Mouse (Mus musculus) liver, embryonic 13.5 days (tissue): ENCODE results near the gene Pdss2. TPM values are rescaled to one million over a fixed set of nuclear protein-coding genes. Genes with fewer than 3 reads are reported as not detected.

Experiments
- ATAC-seq: fragments of 200-750 bp; cut with Nextera tagmentation; 2 replicates; pipeline ENCODE4 v1.8.0; 2017; ENCODE audit warnings: low read depth, mild to moderate bottlenecking, moderate number of reproducible peaks, moderate library complexity
- DNase-seq: peaks from one replicate; pipeline ENCODE4 v3.0.0; 2022
- H3K27ac ChIP-seq: fragments of 300-500 bp; sonication (generic); 2 replicates; pipeline ENCODE4 v1.5.1; 2015; ENCODE audit warnings: moderate library complexity, mild to moderate bottlenecking, inconsistent platforms
- H3K27me3 ChIP-seq: fragments of 300-500 bp; sonication (generic); 2 replicates; pipeline ENCODE4 v1.6.1; 2015; ENCODE audit warnings: mild to moderate bottlenecking, inconsistent platforms
- H3K36me3 ChIP-seq: fragments of 300-500 bp; sonication (generic); 2 replicates; pipeline ENCODE4 v1.6.1; 2015; ENCODE audit warnings: mild to moderate bottlenecking, inconsistent platforms
- H3K4me1 ChIP-seq: fragments of 300-500 bp; sonication (generic); replicated peaks from 2 replicates; pipeline ENCODE4 v1.6.1; 2015; ENCODE audit warnings: inconsistent platforms
- H3K4me2 ChIP-seq: fragments of 300-500 bp; sonication (generic); 2 replicates; pipeline ENCODE4 v1.6.1; 2015; ENCODE audit warnings: inconsistent platforms, mild to moderate bottlenecking, moderate library complexity
- H3K4me3 ChIP-seq: fragments of 300-500 bp; sonication (generic); replicated peaks from 2 replicates; pipeline ENCODE4 v1.5.1; 2015; ENCODE audit warnings: mild to moderate bottlenecking, inconsistent platforms
- H3K9ac ChIP-seq: fragments of 300-500 bp; sonication (generic); 2 replicates; pipeline ENCODE4 v1.6.1; 2015; ENCODE audit warnings: mild to moderate bottlenecking, inconsistent platforms
- H3K9me3 ChIP-seq: fragments of 300-500 bp; sonication (generic); replicated peaks from 2 replicates; pipeline ENCODE4 v1.6.1; 2016; ENCODE audit warnings: inconsistent platforms
- WGBS: fragments of 180-500 bp; shearing (Covaris S2); methylation state at CpG from one replicate; pipeline ENCODE4 v1.1.7; 2015; ENCODE audit not compliant: insufficient replicate concordance; 5-methylcytosine and 5-hydroxymethylcytosine counted together
- polyA plus RNA-seq: library from polyadenylated mRNA; unstranded; fragments of >200 nt; fragmentation: Nextera tagmentation; extraction: Ambion mirVana; gene quantifications from 2 replicates; pipeline ENCODE4 v1.2.1, GENCODE M21; 2015

Pdss2 gene
- polyA plus RNA-seq, 1 experiment from 2014 or later: 9.0 TPM

GRCm38 (mm10) chr10:43339811-43340210, 118.5 kb downstream of the Pdss2 start:
- H3K4me1 ChIP-seq: peaks cover 10% of the 10 kb centered on the region
- no peak overlapping the region for H3K4me2 ChIP-seq
- H3K9me3 ChIP-seq: no peaks in the 10 kb centered on the region
- no peak overlapping the region for H3K4me3 ChIP-seq
- 47% methylated on average over 10 of the region's 10 CpGs for WGBS
- no peak overlapping the region for H3K9ac ChIP-seq
- DNase-seq (no peak), ATAC-seq (no peak)
- H3K27me3 ChIP-seq: no peaks in the 10 kb centered on the region
- no peak overlapping the region for H3K27ac ChIP-seq
- no peaks in the 10 kb centered on the region for H3K36me3 ChIP-seq

- H3K27ac ChIP-seq: no peak overlapping the region
- no peaks in the 10 kb centered on the region for H3K27me3 ChIP-seq
- peaks cover 8% of the 10 kb centered on the region; the same call in 1 of the 2 replicates for H3K4me1 ChIP-seq
- H3K36me3 ChIP-seq: no peaks in the 10 kb centered on the region
- no peaks in the 10 kb centered on the region for H3K9me3 ChIP-seq
- 70% methylated on average over 2 of the region's 2 CpGs for WGBS
- H3K4me3 ChIP-seq: no peak overlapping the region
- DNase-seq (no peak), ATAC-seq (no peak)
- H3K9ac ChIP-seq: no peak overlapping the region
- H3K4me2 ChIP-seq: no peak overlapping the region
Measured at GRCm38 (mm10) chr10:43349718-43350117, 128.4 kb downstream of the Pdss2 start.

GRCm38 (mm10) chr10:43357884-43358283, 136.6 kb downstream of the Pdss2 start:
- Histone ChIP-seq H3K9me3 (no peaks in the 10 kb centered on the region), H3K9ac (no peak overlapping the region), H3K27me3 (no peaks in the 10 kb centered on the region), H3K4me2 (no peak overlapping the region), H3K36me3 (0 out of 2 replicates have a peak, but pooled peaks cover 3% of the 10 kb centered on the region), H3K4me3 (no peak overlapping the region), H3K27ac (no peak overlapping the region), H3K4me1 (no peaks in the 10 kb centered on the region)
- no peak for DNase-seq
- WGBS: 66% methylated on average over 4 of the region's 4 CpGs
- no peak for ATAC-seq

- no peaks in the 10 kb centered on the region for H3K4me1 ChIP-seq
- no peak for ATAC-seq
- no peak for DNase-seq
- no peak overlapping the region for H3K4me3 ChIP-seq
- 85% methylated on average over 6 of the region's 6 CpGs for WGBS
- no peak overlapping the region for H3K4me2 ChIP-seq
- H3K27me3 ChIP-seq: no peaks in the 10 kb centered on the region
- no peak overlapping the region for H3K27ac ChIP-seq
- H3K36me3 ChIP-seq: 0 out of 2 replicates have a peak, but pooled peaks cover 3% of the 10 kb centered on the region
- no peak overlapping the region for H3K9ac ChIP-seq
- no peaks in the 10 kb centered on the region for H3K9me3 ChIP-seq
Measured at GRCm38 (mm10) chr10:43362947-43363346, 141.7 kb downstream of the Pdss2 start.

GRCm38 (mm10) chr10:43363431-43363851, 142.2 kb downstream of the Pdss2 start:
- DNase-seq (no peak), ATAC-seq (no peak)
- Histone ChIP-seq H3K27me3 (no peaks in the 10 kb centered on the region), H3K9ac (no peak overlapping the region), H3K27ac (no peak overlapping the region), H3K36me3 (0 out of 2 replicates have a peak, but pooled peaks cover 3% of the 10 kb centered on the region), H3K4me2 (no peak overlapping the region), H3K4me1 (no peaks in the 10 kb centered on the region), H3K4me3 (no peak overlapping the region), H3K9me3 (no peaks in the 10 kb centered on the region)
- 75% methylated on average over 5 of the region's 5 CpGs for WGBS

- ATAC-seq: no peak
- no peaks in the 10 kb centered on the region for H3K4me1 ChIP-seq
- 87% methylated on average over 4 of the region's 4 CpGs for WGBS
- no peaks in the 10 kb centered on the region for H3K27me3 ChIP-seq
- no peak for DNase-seq
- H3K4me2 ChIP-seq: no peak overlapping the region
- H3K9ac ChIP-seq: no peak overlapping the region
- no peak overlapping the region for H3K4me3 ChIP-seq
- no peak overlapping the region for H3K27ac ChIP-seq
- H3K9me3 ChIP-seq: no peaks in the 10 kb centered on the region
- 0 out of 2 replicates have a peak, but pooled peaks cover 3% of the 10 kb centered on the region for H3K36me3 ChIP-seq
Measured at GRCm38 (mm10) chr10:43365909-43366308, 144.6 kb downstream of the Pdss2 start.

GRCm38 (mm10) chr10:43368611-43369010, 147.3 kb downstream of the Pdss2 start:
- no peak overlapping the region for H3K4me3 ChIP-seq
- no peaks in the 10 kb centered on the region for H3K4me1 ChIP-seq
- no peaks in the 10 kb centered on the region for H3K36me3 ChIP-seq
- 76% methylated on average over 5 of the region's 5 CpGs for WGBS
- no peak for ATAC-seq
- H3K4me2 ChIP-seq: no peak overlapping the region
- H3K9me3 ChIP-seq: no peaks in the 10 kb centered on the region
- H3K27ac ChIP-seq: no peak overlapping the region
- no peak overlapping the region for H3K9ac ChIP-seq
- DNase-seq: no peak
- H3K27me3 ChIP-seq: no peaks in the 10 kb centered on the region

GRCm38 (mm10) chr10:43372315-43372714, 151.0 kb downstream of the Pdss2 start:
- H3K27me3 ChIP-seq: no peaks in the 10 kb centered on the region
- no peaks in the 10 kb centered on the region for H3K9me3 ChIP-seq
- H3K9ac ChIP-seq: no peak overlapping the region
- no peaks in the 10 kb centered on the region for H3K36me3 ChIP-seq
- no peaks in the 10 kb centered on the region for H3K4me1 ChIP-seq
- H3K4me2 ChIP-seq: no peak overlapping the region
- H3K4me3 ChIP-seq: no peak overlapping the region
- no peak for ATAC-seq
- DNase-seq: no peak
- no peak overlapping the region for H3K27ac ChIP-seq
- 76% methylated on average over 7 of the region's 7 CpGs for WGBS

- H3K4me1 ChIP-seq: no peaks in the 10 kb centered on the region
- H3K36me3 ChIP-seq: no peaks in the 10 kb centered on the region
- no peak for DNase-seq
- no peak overlapping the region for H3K4me2 ChIP-seq
- ATAC-seq: no peak
- no peak overlapping the region for H3K9ac ChIP-seq
- H3K4me3 ChIP-seq: no peak overlapping the region
- WGBS: 87% methylated on average over 9 of the region's 9 CpGs
- no peaks in the 10 kb centered on the region for H3K27me3 ChIP-seq
- H3K9me3 ChIP-seq: no peaks in the 10 kb centered on the region
- no peak overlapping the region for H3K27ac ChIP-seq
Measured at GRCm38 (mm10) chr10:43373035-43373434, 151.7 kb downstream of the Pdss2 start.

- Histone ChIP-seq H3K36me3 (no peaks in the 10 kb centered on the region), H3K27me3 (no peaks in the 10 kb centered on the region), H3K9me3 (no peaks in the 10 kb centered on the region), H3K4me2 (no peak overlapping the region), H3K4me1 (no peaks in the 10 kb centered on the region), H3K9ac (no peak overlapping the region), H3K4me3 (no peak overlapping the region), H3K27ac (no peak overlapping the region)
- 85% methylated on average over 12 of the region's 12 CpGs for WGBS
- DNase-seq (no peak), ATAC-seq (no peak)
Measured at GRCm38 (mm10) chr10:43373666-43374065, 152.4 kb downstream of the Pdss2 start.

GRCm38 (mm10) chr10:43375286-43375685, 154.0 kb downstream of the Pdss2 start:
- 77% methylated on average over 4 of the region's 4 CpGs for WGBS
- no peak for DNase-seq
- no peak for ATAC-seq
- Histone ChIP-seq H3K4me3 (no peak overlapping the region), H3K4me1 (peaks cover 5% of the 10 kb centered on the region), H3K27ac (no peak overlapping the region), H3K36me3 (no peaks in the 10 kb centered on the region), H3K4me2 (no peak overlapping the region), H3K9ac (no peak overlapping the region), H3K27me3 (no peaks in the 10 kb centered on the region), H3K9me3 (no peaks in the 10 kb centered on the region)

GRCm38 (mm10) chr10:43376749-43377148, 155.5 kb downstream of the Pdss2 start:
- H3K9ac ChIP-seq: no peak overlapping the region
- no peaks in the 10 kb centered on the region for H3K36me3 ChIP-seq
- no peak overlapping the region for H3K4me3 ChIP-seq
- no peak for ATAC-seq
- DNase-seq: no peak
- no peaks in the 10 kb centered on the region for H3K9me3 ChIP-seq
- no peak overlapping the region for H3K27ac ChIP-seq
- 78% methylated on average over 8 of the region's 8 CpGs for WGBS
- peaks cover 5% of the 10 kb centered on the region for H3K4me1 ChIP-seq
- H3K4me2 ChIP-seq: no peak overlapping the region
- no peaks in the 10 kb centered on the region for H3K27me3 ChIP-seq
